13 mouse cellular contexts compared by ENCODE assay signal in the genomic region with DNA sequence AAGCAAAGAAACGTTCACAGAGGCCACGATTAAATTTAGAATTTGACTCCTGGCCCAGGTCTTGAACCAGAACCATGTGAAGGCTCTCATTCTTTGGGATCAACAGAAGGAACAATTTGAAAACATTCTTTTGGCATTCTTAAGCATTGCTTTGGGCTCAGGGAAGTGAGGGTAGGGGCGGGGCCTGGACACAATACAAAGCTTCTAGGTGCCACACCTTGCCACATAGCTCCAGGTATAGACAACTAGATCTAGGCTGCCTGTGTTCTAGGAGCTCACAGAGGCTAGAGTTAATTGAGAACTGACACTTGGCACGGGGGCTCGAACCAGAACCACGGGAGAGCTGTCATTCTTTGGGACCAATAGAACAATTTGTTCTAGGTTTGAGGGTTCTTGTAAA.
DNase-seq lines count a peak whose midpoint lies in the region; ATAC-seq and TF ChIP-seq lines count a peak whose summit lies in the region.
"Had no signal": no experiment of that assay in that cellular context is flagged by ENCODE, and none has a peak within 500 bp of the region (broad histone marks: within the 10 kb centered on the region; RNA-seq: fewer than 3 reads in every experiment).

No protein-coding gene starts in this region.

- H3K9me3 ChIP-seq in hindbrain, embryonic 10.5 days, result peaks cover 7% of the 10 kb centered on the region; the same call in 1 of the 2 replicates
- no peaks in the 10 kb centered on the region for H3K9me3 ChIP-seq in hindbrain, embryonic 11.5 days (ENCODE audit: control insufficient read depth, low read length)
- no peaks in the 10 kb centered on the region for H3K9me3 ChIP-seq in lung, embryonic 14.5 days (ENCODE audit: low read depth, low read length)
- H3K9me3 ChIP-seq in stomach, postnatal 0 days (ENCODE audit: control insufficient read depth, low read length), result no peaks in the 10 kb centered on the region

- no peak overlapping the region for H3K9ac ChIP-seq in hindbrain, embryonic 11.5 days (ENCODE audit: low read depth, low read length)
- H3K9ac ChIP-seq in lung, embryonic 14.5 days, result no peak overlapping the region
- H3K9ac ChIP-seq in stomach, postnatal 0 days (ENCODE audit: low read length), result no peak overlapping the region

- WGBS in hindbrain, embryonic 10.5 days, result 80% methylated on average over 6 of the region's 6 CpGs
- WGBS in hindbrain, embryonic 11.5 days, result 75% methylated on average over 6 of the region's 6 CpGs
- 72% methylated on average over 6 of the region's 6 CpGs for WGBS in lung, embryonic 14.5 days
- 60% methylated on average over 6 of the region's 6 CpGs for WGBS in lung, adult 2 months
- 52% methylated on average over 6 of the region's 6 CpGs for WGBS in stomach, postnatal 0 days

- no peaks in the 10 kb centered on the region for H3K36me3 ChIP-seq in hindbrain, embryonic 10.5 days
- H3K36me3 ChIP-seq in hindbrain, embryonic 11.5 days (ENCODE audit: control insufficient read depth, insufficient read depth, low read length), result no peaks in the 10 kb centered on the region
- no peaks in the 10 kb centered on the region for H3K36me3 ChIP-seq in lung, embryonic 14.5 days (ENCODE audit: insufficient read depth)
- H3K36me3 ChIP-seq in stomach, postnatal 0 days (ENCODE audit: control insufficient read depth, insufficient read depth, low read length), result no peaks in the 10 kb centered on the region

- H3K4me2 ChIP-seq in hindbrain, embryonic 11.5 days (replicated peaks; ENCODE audit: low read depth, low read length), result no peak overlapping the region
- H3K4me2 ChIP-seq in lung, embryonic 14.5 days, result no peak overlapping the region
- no peak overlapping the region for H3K4me2 ChIP-seq in stomach, postnatal 0 days (replicated peaks; ENCODE audit: low read depth)
- H3K4me2 ChIP-seq: midbrain, embryonic 11.5 days had no signal

- no peak for DNase-seq in hindbrain, embryonic 10.5 days (ENCODE audit: low spot score)
- DNase-seq in hindbrain, embryonic 11.5 days (ENCODE audit: low spot score), result no peak
- DNase-seq in lung, embryonic 14.5 days, result no peak
- no peak for DNase-seq in lung, adult 2 months
- peak; percentile 43 for DNase-seq in stomach, postnatal 0 days (ENCODE audit: low spot score)
- DNase-seq in adrenal gland, adult 18-20 months (ENCODE audit: low spot score in 2 of 2), result no peak
- DNase-seq: cerebellum, adult 11 months; kidney, adult 18-20 months; layer of hippocampus, postnatal 36 days; right cerebral cortex, adult 18-20 months; thymus, adult 18-20 months had no signal

- TF ChIP-seq EP300 in stomach, postnatal 0 days (optimal IDR thresholded peaks at IDR 0.05), result no peak

- no peak overlapping the region for H3K4me3 ChIP-seq in hindbrain, embryonic 10.5 days
- no peak overlapping the region for H3K4me3 ChIP-seq in hindbrain, embryonic 11.5 days (ENCODE audit: low read depth, low read length)
- no peak overlapping the region for H3K4me3 ChIP-seq in lung, embryonic 14.5 days (ENCODE audit: low read depth, low read length)
- no peak overlapping the region for H3K4me3 ChIP-seq in lung, adult 2 months (replicated peaks; ENCODE audit: extremely low read depth, low read depth, low read length)
- H3K4me3 ChIP-seq in embryonic fibroblast, embryonic 13.5 days (ENCODE audit: insufficient read depth, low read length), result no peak overlapping the region
- H3K4me3 ChIP-seq in stomach, postnatal 0 days (ENCODE audit: low read depth, low read length), result no peak overlapping the region

- H3K4me1 ChIP-seq in hindbrain, embryonic 10.5 days (replicated peaks), result peaks cover 17% of the 10 kb centered on the region
- H3K4me1 ChIP-seq in hindbrain, embryonic 11.5 days (replicated peaks; ENCODE audit: control insufficient read depth, insufficient read depth, low read length), result no peaks in the 10 kb centered on the region
- peaks cover 7% of the 10 kb centered on the region; the same call in 1 of the 2 replicates for H3K4me1 ChIP-seq in lung, embryonic 14.5 days (ENCODE audit: insufficient read depth)
- peaks cover 21% of the 10 kb centered on the region for H3K4me1 ChIP-seq in lung, adult 2 months (ENCODE audit: control insufficient read depth, insufficient read depth, low read length)
- peaks cover 22% of the 10 kb centered on the region for H3K4me1 ChIP-seq in embryonic fibroblast, embryonic 13.5 days (ENCODE audit: control insufficient read depth, insufficient read depth, low read length)
- H3K4me1 ChIP-seq in stomach, postnatal 0 days (replicated peaks; ENCODE audit: control insufficient read depth, insufficient read depth), result no peaks in the 10 kb centered on the region; the same call in 1 of the 2 replicates

- 0 out of 2 replicates have a peak overlapping the region, but pooled peaks have one; percentile 16 for H3K27ac ChIP-seq in hindbrain, embryonic 10.5 days
- no peak overlapping the region for H3K27ac ChIP-seq in hindbrain, embryonic 11.5 days (ENCODE audit: low read depth, low read length)
- H3K27ac ChIP-seq in lung, embryonic 14.5 days (ENCODE audit: low read depth), result peak overlapping the region; percentile 87
- H3K27ac ChIP-seq in embryonic fibroblast, embryonic 13.5 days (ENCODE audit: insufficient read depth, low read length), result peak overlapping the region; percentile 89
- H3K27ac ChIP-seq in stomach, postnatal 0 days (replicated peaks), result peak overlapping the region; percentile 75

- H3K27me3 ChIP-seq in hindbrain, embryonic 10.5 days (ENCODE audit: insufficient read depth, poor library complexity, severe bottlenecking), result no peaks in the 10 kb centered on the region
- no peaks in the 10 kb centered on the region for H3K27me3 ChIP-seq in hindbrain, embryonic 11.5 days (ENCODE audit: control insufficient read depth, insufficient read depth, low read length)
- no peaks in the 10 kb centered on the region for H3K27me3 ChIP-seq in lung, embryonic 14.5 days (ENCODE audit: insufficient read depth, low read length)
- H3K27me3 ChIP-seq in stomach, postnatal 0 days (ENCODE audit: control insufficient read depth, insufficient read depth, low read length), result no peaks in the 10 kb centered on the region

- no peak for ATAC-seq in hindbrain, embryonic 11.5 days (ENCODE audit: low FRiP score)
- no peak for ATAC-seq in lung, embryonic 14.5 days (ENCODE audit: insufficient read depth)
- peak; percentile 72; the same call in 1 of the 2 replicates for ATAC-seq in stomach, postnatal 0 days (ENCODE audit: low FRiP score, low TSS enrichment)

- no peak for TF ChIP-seq POLR2A in lung, adult 2 months (IDR thresholded peaks at IDR 0.05; ENCODE audit: borderline replicate concordance, extremely low read depth, low read depth, low read length)
- TF ChIP-seq POLR2A in embryonic fibroblast, embryonic 13.5 days (IDR thresholded peaks at IDR 0.05; ENCODE audit: low read depth, low read length), result no peak

- TF ChIP-seq CTCF in lung, embryonic 14.5 days (IDR thresholded peaks at IDR 0.05; ENCODE audit: low read depth), result no peak
- no peak for TF ChIP-seq CTCF in lung, adult 2 months (IDR thresholded peaks at IDR 0.05; ENCODE audit: insufficient read depth, low read length)
- TF ChIP-seq CTCF in embryonic fibroblast, embryonic 13.5 days (IDR thresholded peaks at IDR 0.05; ENCODE audit: borderline replicate concordance, insufficient read depth, low read length), result no peak
- no peak for TF ChIP-seq CTCF in stomach, postnatal 0 days (IDR thresholded peaks at IDR 0.05; ENCODE audit: low read depth)
